Mouse (Mus musculus) hindbrain, embryonic 16.5 days (tissue): ENCODE data around the gene Zfp788. TPM values are rescaled to one million over a fixed set of nuclear protein-coding genes. Genes with fewer than 3 reads are reported as not detected.
"Not testable (repeated sequence)": the region's sequence is repeated elsewhere in the genome, so short reads cannot be mapped to it uniquely, and the experiment has no call there.

Experiments
- ATAC-seq: fragments of 200-750 bp; cut with Nextera tagmentation; 2 replicates; pipeline ENCODE4 v1.8.0; 2017; ENCODE audit warnings: moderate TSS enrichment, moderate library complexity
- H3K27ac ChIP-seq: fragments of 300-500 bp; sonication (generic); 2 replicates; pipeline ENCODE4 v1.5.1; 2014; ENCODE audit warnings: low read depth, mild to moderate bottlenecking, control low read depth, low read length, moderate library complexity
- H3K27me3 ChIP-seq: fragments of 300-500 bp; sonication (generic); replicated peaks from 2 replicates; pipeline ENCODE4 v1.6.1; 2014; ENCODE audit warnings: low read length; ENCODE audit not compliant: control insufficient read depth, insufficient read depth
- H3K36me3 ChIP-seq: fragments of 300-500 bp; sonication (generic); 2 replicates; pipeline ENCODE4 v1.6.1; 2014; ENCODE audit warnings: mild to moderate bottlenecking, low read length, moderate library complexity, mixed read lengths; ENCODE audit not compliant: control insufficient read depth, insufficient read depth
- H3K4me1 ChIP-seq: fragments of 300-500 bp; sonication (generic); 2 replicates; pipeline ENCODE4 v1.6.1; 2014; ENCODE audit warnings: low read depth, low read length; ENCODE audit not compliant: control insufficient read depth, insufficient read depth
- H3K4me2 ChIP-seq: fragments of 300-500 bp; sonication (generic); 2 replicates; pipeline ENCODE4 v1.6.1; 2014; ENCODE audit warnings: mild to moderate bottlenecking, low read length, control low read depth, moderate library complexity
- H3K4me3 ChIP-seq: fragments of 300-500 bp; sonication (generic); 2 replicates; pipeline ENCODE4 v1.5.1; 2014; ENCODE audit warnings: mild to moderate bottlenecking, low read length, control low read depth, moderate library complexity
- H3K9ac ChIP-seq: fragments of 300-500 bp; sonication (generic); 2 replicates; pipeline ENCODE4 v1.6.1; 2014; ENCODE audit warnings: low read depth, mild to moderate bottlenecking, control low read depth, low read length, moderate library complexity
- H3K9me3 ChIP-seq: fragments of 300-500 bp; sonication (generic); 2 replicates; pipeline ENCODE4 v1.6.1; 2014; ENCODE audit warnings: mild to moderate bottlenecking, low read length, moderate library complexity; ENCODE audit not compliant: control insufficient read depth
- WGBS: fragments of 180-500 bp; shearing (Covaris S2); extraction: QIAGEN DNeasy Blood & Tissue Kit; methylation state at CpG from one replicate; pipeline ENCODE4 v1.1.7; 2014; 5-methylcytosine and 5-hydroxymethylcytosine counted together
- polyA plus RNA-seq: library from polyadenylated mRNA; unstranded; fragments of >200 nt; fragmentation: Nextera tagmentation; extraction: Ambion mirVana; gene quantifications from 2 replicates; pipeline ENCODE4 v1.2.1, GENCODE M21; 2015

Zfp788 gene
- polyA plus RNA-seq, 1 experiment from 2014 or later, result 23.7 TPM

DNA sequence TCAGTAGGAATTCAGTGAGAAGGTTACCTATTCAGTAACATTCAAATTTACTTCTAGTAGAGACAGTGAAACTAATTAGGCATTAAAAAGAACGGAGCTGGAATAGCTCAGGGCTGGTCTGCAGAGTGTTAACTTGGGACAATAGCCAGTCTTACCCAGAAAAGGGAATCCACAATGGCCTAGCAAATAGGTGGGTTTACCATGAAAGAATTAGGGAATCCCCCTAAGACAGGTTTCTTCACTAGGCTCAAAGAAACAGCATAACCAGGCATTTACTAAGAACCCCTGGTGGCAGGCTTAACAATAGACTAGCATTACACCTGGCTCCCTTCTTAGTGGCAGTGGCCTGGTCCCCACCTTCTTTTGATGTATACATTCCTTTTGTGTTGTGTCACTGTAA, 41.3 kb downstream of the Zfp788 start:
- H3K27me3 ChIP-seq, H3K9me3 ChIP-seq, H3K4me1 ChIP-seq, H3K9ac ChIP-seq, ATAC-seq, H3K4me2 ChIP-seq, H3K4me3 ChIP-seq, H3K27ac ChIP-seq, H3K36me3 ChIP-seq: not testable (repeated sequence)
- WGBS, result 50% methylated on average over 1 of the region's 1 CpGs

Other genes with a start within 250 kb of the Zfp788 start
- gene AI987944, start 239.8 kb upstream of the Zfp788 start, polyA plus RNA-seq, result 10.4 and 10.6 TPM in 2 replicates
- 0.70 and 0.75 TPM in 2 replicates for gene Vmn2r57, start 184.5 kb upstream of the Zfp788 start, polyA plus RNA-seq
- 0.11 and 0.19 TPM in 2 replicates for gene Gm20449, start 133.8 kb upstream of the Zfp788 start, polyA plus RNA-seq
- 6.1 and 6.4 TPM in 2 replicates for gene AW146154, start 133.3 kb upstream of the Zfp788 start, polyA plus RNA-seq
- not detected in 2 replicates for gene Gm6871, start 59.5 kb upstream of the Zfp788 start, polyA plus RNA-seq
- 11.7 and 13.3 TPM in 2 replicates for gene 2610021A01Rik, start 34.0 kb upstream of the Zfp788 start, polyA plus RNA-seq
- gene Vmn2r58, start 239.5 kb downstream of the Zfp788 start, polyA plus RNA-seq, result not detected in 2 replicates